Mouse (Mus musculus) small intestine, adult 2 months (tissue): Measurements from ENCODE around the gene Mgat4a. TPM values are rescaled to one million over a fixed set of nuclear protein-coding genes. Genes with fewer than 3 reads are reported as not detected.
"Not testable (repeated sequence)": the region's sequence is repeated elsewhere in the genome, so short reads cannot be mapped to it uniquely, and the experiment has no call there.

Source experiments
- H3K27ac ChIP-seq: fragments of 200-500 bp; 2 replicates; pipeline ENCODE4 v1.5.1; 2012; ENCODE audit warnings: low read depth, low read length, control low read depth, inconsistent platforms; ENCODE audit not compliant: insufficient read depth
- H3K27me3 ChIP-seq: fragments of 200-500 bp; 2 replicates; pipeline ENCODE4 v1.6.1; 2012; ENCODE audit warnings: mild to moderate bottlenecking, moderate library complexity, low read length, inconsistent platforms; ENCODE audit not compliant: control insufficient read depth, insufficient read depth
- H3K36me3 ChIP-seq: fragments of 200-500 bp; 2 replicates; pipeline ENCODE4 v1.6.1; 2012; ENCODE audit warnings: mild to moderate bottlenecking, low read length, control low read depth, inconsistent platforms; ENCODE audit not compliant: control insufficient read depth, insufficient read depth
- H3K4me1 ChIP-seq: fragments of 200-500 bp; 2 replicates; pipeline ENCODE4 v1.6.1; 2012; ENCODE audit warnings: low read length, inconsistent platforms, mixed read lengths; ENCODE audit not compliant: control insufficient read depth, insufficient read depth, insufficient read length
- H3K4me3 ChIP-seq: fragments of 200-500 bp; 2 replicates; pipeline ENCODE4 v1.5.1; 2012; ENCODE audit warnings: low read depth, mild to moderate bottlenecking, control low read depth, inconsistent platforms, low read length, moderate library complexity
- CTCF ChIP-seq: fragments of 200-500 bp; IDR thresholded peaks from 2 replicates; pipeline ENCODE4 v1.5.1; 2012; ENCODE audit warnings: low read depth, mild to moderate bottlenecking, control low read depth, inconsistent platforms, low read length, moderate library complexity, mixed read lengths; ENCODE audit not compliant: insufficient replicate concordance, insufficient read length; ENCODE audit errors: extremely low read depth
- POLR2A ChIP-seq: fragments of 200-500 bp; IDR thresholded peaks from 2 replicates; pipeline ENCODE4 v1.6.1; 2012; ENCODE audit warnings: low read depth, mild to moderate bottlenecking, control low read depth, inconsistent platforms, low read length, moderate library complexity
- whole genome bisulfite sequencing: fragments of 180-500 bp; shearing (Covaris S2); methylation state at CpG from one replicate; pipeline ENCODE4 v1.1.7; 2018; 5-methylcytosine and 5-hydroxymethylcytosine counted together
- polyA plus RNA-seq: library from polyadenylated mRNA; depleted of rRNA; stranded (reverse); fragments of >200 nt; gene quantifications from 2 replicates; pipeline ENCODE4 v1.2.3, GENCODE M21; 2012

The Mgat4a gene
- polyA plus RNA-seq, 1 experiment, result 53.3 TPM

DNA sequence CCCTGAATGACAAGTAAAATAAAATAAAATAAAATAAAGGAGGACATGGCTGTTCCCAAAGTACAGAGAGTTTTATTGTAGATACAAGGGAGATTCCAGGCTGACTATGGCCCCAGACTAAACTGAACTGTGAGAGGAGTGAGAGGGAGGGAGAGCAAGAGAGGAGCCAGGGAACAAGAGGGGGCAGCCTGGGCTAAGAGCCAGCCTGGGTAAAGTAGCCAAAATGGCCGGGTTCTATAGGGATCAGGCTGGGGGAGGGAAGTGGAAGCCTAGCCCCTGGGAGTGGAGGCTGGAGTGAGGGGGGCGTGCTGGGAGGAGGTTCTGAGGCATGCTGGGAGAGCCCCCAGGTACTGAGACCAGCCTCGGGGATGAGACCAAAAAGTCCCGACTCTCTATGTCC is 37.2 kb downstream of the Mgat4a start:
- Histone ChIP-seq H3K27me3 (no peaks in the 10 kb centered on the region), H3K36me3 (peaks cover 12% of the 10 kb centered on the region), H3K4me3 (no peak overlapping the region), H3K27ac (no peak overlapping the region; the same call in 1 of the 2 replicates), H3K4me1 (peaks cover 42% of the 10 kb centered on the region; the same call in 1 of the 2 replicates)
- WGBS, result 61% methylated on average over 4 of the region's 4 CpGs
- TF ChIP-seq CTCF, result no peak
- no peak for TF ChIP-seq POLR2A

DNA sequence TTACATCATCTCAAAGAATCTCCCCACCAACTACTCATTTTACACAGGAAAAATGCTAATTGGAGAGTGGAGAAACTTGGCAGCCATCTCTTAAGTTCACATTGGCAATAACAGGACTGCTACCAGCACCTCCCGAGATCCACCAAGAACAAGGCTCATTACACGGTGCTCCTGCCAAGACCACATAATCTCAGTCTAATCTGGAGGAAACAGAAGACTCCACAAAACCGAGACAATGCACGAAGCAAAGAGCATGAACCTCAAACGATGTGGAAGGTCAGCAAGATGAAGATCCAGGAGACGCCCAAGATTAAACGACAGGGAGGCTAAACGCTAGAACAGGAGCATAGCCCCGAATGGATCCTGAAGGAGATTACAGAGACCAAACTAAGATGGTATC is 38.5 kb downstream of the Mgat4a start:
- Histone ChIP-seq H3K36me3 (peaks cover 15% of the 10 kb centered on the region), H3K27me3 (no peaks in the 10 kb centered on the region), H3K4me1 (peaks cover 41% of the 10 kb centered on the region; the same call in 1 of the 2 replicates), H3K4me3 (no peak overlapping the region), H3K27ac (peak overlapping the region; percentile 73)
- 33% methylated on average over 9 of the region's 9 CpGs for WGBS
- TF ChIP-seq POLR2A, result no peak
- TF ChIP-seq CTCF, result no peak

DNA sequence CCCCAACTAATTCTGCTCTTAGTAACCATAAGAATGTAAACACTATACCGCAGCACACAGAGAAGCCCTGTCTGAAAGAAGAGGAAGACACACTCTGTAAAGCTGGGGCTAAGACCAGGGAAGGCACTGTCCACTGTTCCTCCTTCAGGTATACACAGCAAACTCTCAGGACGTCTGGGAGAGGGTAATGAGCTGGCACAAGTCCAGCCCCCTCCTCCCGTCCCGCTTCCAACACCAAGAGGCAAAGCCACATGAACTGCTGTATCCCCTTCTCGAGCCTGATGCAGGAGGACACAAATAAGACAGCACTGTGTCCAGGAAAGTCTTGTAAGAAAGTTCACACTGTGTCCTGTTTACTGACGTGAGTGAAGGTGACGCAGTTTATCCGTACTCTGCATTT is 40.1 kb downstream of the Mgat4a start:
- Histone ChIP-seq H3K27me3 (no peaks in the 10 kb centered on the region), H3K36me3 (peaks cover 25% of the 10 kb centered on the region), H3K4me1 (peaks cover 45% of the 10 kb centered on the region; the same call in 1 of the 2 replicates), H3K4me3 (no peak overlapping the region), H3K27ac (peak overlapping the region; percentile 90)
- WGBS, result 17% methylated on average over 8 of the region's 8 CpGs
- TF ChIP-seq POLR2A, result no peak
- no peak for TF ChIP-seq CTCF

DNA sequence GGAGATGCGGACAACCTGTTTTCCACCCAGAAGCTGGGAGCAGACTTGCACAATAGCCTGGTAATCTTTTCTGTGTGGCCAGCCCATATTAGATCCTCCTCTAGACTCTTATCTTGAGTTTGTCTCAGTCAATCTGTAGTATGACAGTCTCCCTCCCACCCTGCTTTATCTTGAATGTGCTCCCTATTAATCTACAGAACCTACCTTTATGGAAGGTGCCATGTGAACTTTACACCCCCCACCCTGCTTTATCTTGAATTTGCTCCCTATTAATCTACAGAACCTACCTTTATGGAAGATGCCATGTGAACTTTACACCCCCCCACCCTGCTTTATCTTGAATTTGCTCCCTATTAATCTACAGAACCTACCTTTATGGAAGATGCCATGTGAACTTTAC is 41.4 kb downstream of the Mgat4a start:
- 43% methylated on average over 1 of the region's 1 CpGs for WGBS
- not testable (repeated sequence) for H3K4me3 ChIP-seq, H3K27me3 ChIP-seq
- Histone ChIP-seq H3K27ac (peak overlapping the region; percentile 96), H3K4me1 (peaks cover 34% of the 10 kb centered on the region; the same call in 1 of the 2 replicates), H3K36me3 (peaks cover 31% of the 10 kb centered on the region)

DNA sequence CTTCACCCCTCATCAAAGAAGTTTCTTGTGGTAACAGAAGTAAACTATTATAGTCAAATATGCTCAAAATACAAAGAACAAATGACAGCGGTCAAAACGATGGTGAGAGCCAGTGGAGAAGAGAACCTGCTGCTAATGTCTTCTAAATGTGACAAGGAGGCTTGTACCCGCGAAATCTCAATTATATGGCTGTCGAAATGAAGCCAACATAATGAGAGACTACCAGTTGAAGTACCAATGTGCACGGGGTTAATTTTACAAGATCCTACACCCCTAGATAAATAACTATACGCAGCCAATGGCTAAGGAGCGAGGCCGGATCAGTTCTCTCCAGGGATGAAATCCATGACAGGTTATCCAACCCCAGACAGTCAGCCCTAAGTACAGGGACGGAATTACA is 41.9 kb downstream of the Mgat4a start:
- 35% methylated on average over 10 of the region's 10 CpGs for WGBS
- H3K27me3 ChIP-seq, result no peaks in the 10 kb centered on the region
- H3K4me1 ChIP-seq, result peaks cover 33% of the 10 kb centered on the region; the same call in 1 of the 2 replicates
- peak overlapping the region; percentile 96 for H3K27ac ChIP-seq
- TF ChIP-seq CTCF, result no peak
- TF ChIP-seq POLR2A, result no peak
- no peak overlapping the region for H3K4me3 ChIP-seq
- H3K36me3 ChIP-seq, result peaks cover 31% of the 10 kb centered on the region

DNA sequence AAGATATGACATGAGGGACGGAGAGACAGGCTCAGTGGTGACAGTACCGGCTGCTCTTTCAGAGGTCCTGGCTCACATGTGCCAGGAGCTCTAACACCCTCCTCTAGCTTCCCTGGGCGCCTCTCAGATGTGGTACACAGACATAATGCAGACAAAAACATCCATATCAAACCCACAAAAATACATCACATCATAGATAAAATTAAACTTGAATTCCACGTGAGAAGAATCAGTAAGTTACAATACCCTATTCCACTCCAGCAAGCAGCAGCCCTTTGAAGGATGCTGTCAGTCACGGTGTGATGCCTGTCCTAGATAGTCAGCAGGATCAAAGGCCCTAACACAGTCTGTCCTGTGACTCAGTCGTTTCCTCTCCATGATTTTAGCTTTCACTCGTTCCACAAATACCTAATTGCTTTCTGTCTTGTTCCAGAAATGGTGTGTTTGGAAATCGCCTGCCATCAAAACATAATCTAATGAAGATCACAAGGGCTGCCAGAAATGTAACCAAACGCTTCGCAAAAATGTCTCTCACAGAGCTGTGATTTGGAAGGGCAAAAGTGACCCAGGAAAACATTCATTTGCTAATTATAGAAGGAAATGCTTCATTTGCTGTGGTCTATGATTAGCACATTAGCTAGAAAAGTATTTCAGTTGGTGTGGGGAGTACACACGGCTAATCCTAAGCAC is 44.1 kb downstream of the Mgat4a start:
- WGBS, result 63% methylated on average over 11 of the region's 11 CpGs
- H3K36me3 ChIP-seq, result peaks cover 45% of the 10 kb centered on the region
- no peak overlapping the region for H3K4me3 ChIP-seq
- H3K27me3 ChIP-seq, result no peaks in the 10 kb centered on the region
- TF ChIP-seq POLR2A, result no peak
- TF ChIP-seq CTCF, result no peak
- H3K4me1 ChIP-seq, result peaks cover 22% of the 10 kb centered on the region; the same call in 1 of the 2 replicates
- H3K27ac ChIP-seq, result peak overlapping the region; percentile 32; the same call in 1 of the 2 replicates

DNA sequence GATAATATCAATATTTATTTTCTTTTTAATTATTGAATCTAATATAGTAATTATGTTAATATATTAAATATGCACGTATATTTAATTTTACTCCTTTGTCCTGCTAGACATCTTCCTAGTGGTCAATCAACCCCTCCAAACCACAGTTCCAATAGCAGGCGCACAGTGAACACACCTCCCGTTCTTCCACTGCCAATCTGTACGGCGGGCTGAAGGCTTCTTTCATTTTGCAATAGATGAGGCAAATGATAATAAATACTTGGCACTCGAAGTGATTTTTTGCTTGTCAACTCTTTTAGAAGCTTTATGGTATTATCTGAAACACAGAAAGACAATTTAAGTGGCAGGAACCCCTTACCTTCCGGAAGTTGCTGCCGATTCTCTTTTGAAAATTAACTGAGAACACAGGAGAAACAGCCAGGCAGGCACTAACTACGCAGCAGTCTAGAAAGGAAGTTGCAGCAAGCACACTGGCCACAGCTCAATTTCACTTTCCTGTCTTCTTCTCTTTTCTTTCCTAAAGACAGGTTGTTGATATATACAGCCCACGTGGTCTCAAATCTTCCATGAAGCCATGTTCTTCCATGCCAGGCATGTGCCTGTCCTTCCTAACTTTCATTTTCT is 45.0 kb downstream of the Mgat4a start:
- H3K27ac ChIP-seq, result peak overlapping the region; percentile 31; the same call in 1 of the 2 replicates
- H3K4me3 ChIP-seq, result no peak overlapping the region
- WGBS, result 59% methylated on average over 10 of the region's 10 CpGs

More for the DNA sequence above, 45.0 kb downstream of the Mgat4a start:
- peaks cover 16% of the 10 kb centered on the region; the same call in 1 of the 2 replicates for H3K4me1 ChIP-seq
- H3K27me3 ChIP-seq, result no peaks in the 10 kb centered on the region
- H3K36me3 ChIP-seq, result peaks cover 54% of the 10 kb centered on the region
- no peak for TF ChIP-seq CTCF
- TF ChIP-seq POLR2A, result no peak
